Mouse (Mus musculus): ENCODE measurements at regions not wholly inside any gene's neighbourhood (a gene's known extent, or its start where the extent isn't known, plus 50 kb on each side); places are given as distances from the start of the nearest gene placed in this dataset.

GRCm38 (mm10) chrX:152860008-152860407, 78.3 kb downstream of the Gpr143 start:
- no peaks in the 10 kb centered on the region for H3K9me3 ChIP-seq (ENCODE audit: low read length)
- H3K4me2 ChIP-seq (replicated peaks; ENCODE audit: low read depth, low read length): no peak overlapping the region
- H3K4me1 ChIP-seq (ENCODE audit: insufficient read depth, low read depth, low read length): no peaks in the 10 kb centered on the region
- DNase-seq (ENCODE audit: low spot score) (no peak), ATAC-seq (0 out of 2 replicates have a peak, but pooled peaks have one; percentile 5)
- H3K27ac ChIP-seq (ENCODE audit: low read length): no peak overlapping the region
- TF ChIP-seq EP300 (IDR thresholded peaks at IDR 0.05) (0 out of 2 replicates have a peak, but pooled peaks have one; percentile 29), CTCF (IDR thresholded peaks at IDR 0.05) (no peak)
- H3K27me3 ChIP-seq (replicated peaks; ENCODE audit: insufficient read depth, low read length): no peaks in the 10 kb centered on the region
- H3K4me3 ChIP-seq (ENCODE audit: low read depth, low read length): no peak overlapping the region
- H3K9ac ChIP-seq (replicated peaks; ENCODE audit: low read depth): no peak overlapping the region
- no peaks in the 10 kb centered on the region for H3K36me3 ChIP-seq (ENCODE audit: insufficient read depth, low read length)

All from lung, postnatal 0 days (tissue).